Mouse (Mus musculus) C2C12 (cell line): ENCODE data around the gene Olfr601. TPM values are rescaled to one million over a fixed set of nuclear protein-coding genes. Genes with fewer than 3 reads are reported as not detected.
"Not testable (repeated sequence)": the region's sequence is repeated elsewhere in the genome, so short reads cannot be mapped to it uniquely, and the experiment has no call there.

ENCODE experiments used
- H3K27me3 ChIP-seq: one replicate; pipeline ENCODE4 v1.6.1; 2011; ENCODE audit not compliant: control insufficient read depth, insufficient read depth, insufficient read length
- H3K36me3 ChIP-seq: one replicate; pipeline ENCODE4 v1.6.1; 2011; ENCODE audit not compliant: control insufficient read depth, insufficient read depth
- H3K4me3 ChIP-seq: one replicate; pipeline ENCODE4 v1.5.1; 2011; ENCODE audit warnings: mild to moderate bottlenecking, control low read depth; ENCODE audit not compliant: poor library complexity, insufficient read depth, severe bottlenecking
- H3K79me2 ChIP-seq: one replicate; pipeline ENCODE4 v1.6.1; 2011; ENCODE audit not compliant: control insufficient read depth, insufficient read depth
- H3K79me3 ChIP-seq: one replicate; pipeline ENCODE4 v1.6.1; 2011; ENCODE audit warnings: low read depth, control low read depth
- H3ac ChIP-seq: one replicate; pipeline ENCODE3; 2011; ENCODE audit warnings: low read depth; ENCODE audit not compliant: control insufficient read depth, insufficient read length
- CEBPB ChIP-seq: IDR thresholded peaks from one replicate; pipeline ENCODE4 v1.6.1; 2011; ENCODE audit warnings: low read depth, mild to moderate bottlenecking, control low read depth, moderate library complexity
- CTCF ChIP-seq: IDR thresholded peaks from one replicate; pipeline ENCODE4 v1.5.1; 2011; ENCODE audit not compliant: control insufficient read depth, insufficient read depth, insufficient read length
- FOSL1 ChIP-seq: IDR thresholded peaks from one replicate; pipeline ENCODE4 v1.8.0; 2011; ENCODE audit warnings: mild to moderate bottlenecking, low read length; ENCODE audit not compliant: poor library complexity, insufficient read depth, severe bottlenecking
- MAX ChIP-seq: IDR thresholded peaks from one replicate; pipeline ENCODE4 v1.6.1; 2011; ENCODE audit warnings: mild to moderate bottlenecking, control low read depth
- MYOD1 ChIP-seq: IDR thresholded peaks from one replicate; pipeline ENCODE4 v1.6.1; 2011; ENCODE audit warnings: low read depth; ENCODE audit not compliant: control insufficient read depth, insufficient read length
- MYOG ChIP-seq: IDR thresholded peaks from one replicate; pipeline ENCODE4 v1.6.1; 2011; ENCODE audit not compliant: control insufficient read depth, insufficient read length; ENCODE audit errors: extremely low read depth
- USF1 ChIP-seq: IDR thresholded peaks from one replicate; pipeline ENCODE4 v1.6.1; 2011; ENCODE audit warnings: low read depth, mild to moderate bottlenecking, control low read depth, moderate library complexity
- long read RNA-seq, 2 experiments: library from polyadenylated mRNA; unstranded; transcript quantifications; one replicate each; pipeline ENCODE4 v2.0.0; 2019 to 2020
- polyA plus RNA-seq: library from polyadenylated mRNA; unstranded; fragments of >200 nt; fragmentation: generic; extraction: Trizol; gene quantifications from one replicate; pipeline ENCODE4 v1.2.1, GENCODE M21; 2012; ENCODE audit warnings: missing spikeins

Olfr601 gene
- polyA plus RNA-seq = not detected
- long read RNA-seq, experiment 1 = 0 reads
- long read RNA-seq, experiment 2 = 0 reads

DNA sequence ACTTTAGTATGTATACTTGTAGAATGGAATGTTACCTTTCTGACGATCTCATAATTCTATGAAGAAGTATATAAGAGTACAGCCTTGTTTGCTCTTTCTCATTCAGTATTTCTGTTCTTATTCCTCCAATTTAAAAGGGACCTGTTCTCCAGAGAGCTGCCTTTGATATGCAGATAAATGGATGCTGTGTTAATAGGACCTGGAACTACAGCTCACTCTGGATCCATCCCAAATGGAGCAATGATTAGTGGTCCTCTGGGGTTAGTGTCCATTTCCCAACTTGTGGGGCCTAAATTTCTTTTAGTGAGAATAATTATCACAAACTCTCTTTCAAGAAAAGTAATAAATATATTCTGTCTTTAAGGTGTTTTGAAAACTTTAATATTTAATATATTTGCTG is at the start of gene Olfr601:
Gene Olfr601 (minus strand): TSS at position 101 of the 400 bp plus-strand sequence.
- H3K36me3 ChIP-seq = no peaks in the 10 kb centered on the region
- TF ChIP-seq MYOD1 = no peak
- TF ChIP-seq CTCF = no peak
- no peak for TF ChIP-seq MYOG
- TF ChIP-seq MAX = no peak
- no peak for TF ChIP-seq USF1
- no peak for TF ChIP-seq FOSL1
- no peak for TF ChIP-seq CEBPB
- no peaks in the 10 kb centered on the region for H3K79me2 ChIP-seq
- H3K4me3 ChIP-seq = no peak within 1 kb of the TSS
- no peak within 1 kb of the TSS for H3ac ChIP-seq
- no peaks in the 10 kb centered on the region for H3K79me3 ChIP-seq
- H3K27me3 ChIP-seq = no peaks in the 10 kb centered on the region

DNA sequence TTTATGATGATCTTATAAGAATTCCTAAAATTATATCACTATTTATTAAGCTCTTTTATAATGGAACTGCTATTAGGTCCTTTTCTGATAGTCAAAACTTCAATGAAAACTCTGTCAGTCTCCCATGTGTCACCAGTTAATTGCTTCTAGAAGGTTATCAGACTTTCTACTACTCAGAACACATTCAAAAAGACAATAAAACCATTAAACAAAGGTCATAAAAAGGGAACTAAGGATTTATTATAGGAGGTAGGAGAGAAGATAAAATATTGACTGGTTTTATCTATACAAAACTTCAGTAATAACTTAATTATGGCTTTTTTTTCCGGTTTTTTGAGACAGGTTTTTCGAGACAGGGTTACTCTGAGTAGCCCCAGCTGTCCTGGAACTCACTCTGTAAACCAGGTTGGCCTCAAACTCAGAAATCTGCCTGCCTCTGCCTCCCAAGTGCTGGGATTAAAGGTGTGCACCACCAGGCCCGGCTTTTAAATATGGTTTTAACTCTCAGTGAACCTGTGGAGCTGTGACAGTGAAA is 44.1 kb upstream of the Olfr601 start:
- H3K79me2 ChIP-seq, H3K36me3 ChIP-seq, H3K27me3 ChIP-seq, H3K4me3 ChIP-seq, H3K79me3 ChIP-seq, H3ac ChIP-seq: not testable (repeated sequence)

DNA sequence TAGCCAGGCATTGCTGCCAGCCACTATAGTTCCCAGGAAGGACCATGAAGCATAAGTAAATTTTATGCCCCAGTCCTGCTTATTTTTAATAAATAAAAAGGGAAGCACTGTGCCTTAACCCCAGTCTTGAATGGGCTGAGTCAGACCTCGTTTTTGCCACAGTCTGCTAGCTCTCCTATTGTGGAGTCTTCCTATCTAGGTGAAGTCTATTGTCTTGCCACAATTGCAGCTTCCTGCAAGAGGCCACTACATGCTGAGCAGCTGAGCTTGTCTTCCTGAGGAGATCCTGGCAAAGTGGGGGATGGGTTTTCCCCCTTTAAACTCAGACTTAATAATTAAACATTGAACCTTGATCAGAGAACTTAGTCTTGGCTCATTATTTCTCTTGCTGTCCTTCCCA is 36.5 kb upstream of the Olfr601 start:
- H3K27me3 ChIP-seq = no peaks in the 10 kb centered on the region
- H3K36me3 ChIP-seq = no peaks in the 10 kb centered on the region
- no peaks in the 10 kb centered on the region for H3K79me2 ChIP-seq
- H3K79me3 ChIP-seq = no peaks in the 10 kb centered on the region
- TF ChIP-seq FOSL1 = no peak
- TF ChIP-seq MAX = no peak
- no peak for TF ChIP-seq CEBPB
- TF ChIP-seq MYOD1 = no peak
- TF ChIP-seq USF1 = no peak
- no peak for TF ChIP-seq MYOG
- no peak for TF ChIP-seq CTCF
- no peak overlapping the region for H3ac ChIP-seq
- H3K4me3 ChIP-seq = no peak overlapping the region

DNA sequence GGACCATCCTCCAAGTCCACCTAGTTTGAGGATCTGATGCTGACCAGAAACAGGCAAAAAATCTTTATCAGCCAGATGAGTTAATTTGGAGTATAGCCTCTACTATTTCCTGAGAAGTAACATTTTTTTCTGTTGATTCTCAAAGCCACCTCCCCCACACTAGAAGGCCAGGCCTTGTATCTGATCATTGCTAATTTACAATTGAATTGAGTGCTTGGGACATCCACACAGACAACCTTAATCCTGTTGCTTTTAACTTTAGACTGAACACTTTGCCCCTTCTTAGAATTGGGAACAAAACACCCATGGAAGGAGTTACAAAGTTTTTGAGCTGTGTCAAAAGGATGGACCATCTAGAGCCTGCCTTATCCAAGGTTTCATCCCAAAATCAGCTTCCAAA is 35.3 kb upstream of the Olfr601 start:
- Histone ChIP-seq H3K4me3 (no peak overlapping the region), H3K79me2 (no peaks in the 10 kb centered on the region), H3ac (no peak overlapping the region), H3K27me3 (no peaks in the 10 kb centered on the region), H3K79me3 (no peaks in the 10 kb centered on the region), H3K36me3 (no peaks in the 10 kb centered on the region)
- TF ChIP-seq CTCF (no peak), FOSL1 (no peak), MAX (no peak), MYOD1 (no peak), CEBPB (no peak), USF1 (no peak), MYOG (no peak)

DNA sequence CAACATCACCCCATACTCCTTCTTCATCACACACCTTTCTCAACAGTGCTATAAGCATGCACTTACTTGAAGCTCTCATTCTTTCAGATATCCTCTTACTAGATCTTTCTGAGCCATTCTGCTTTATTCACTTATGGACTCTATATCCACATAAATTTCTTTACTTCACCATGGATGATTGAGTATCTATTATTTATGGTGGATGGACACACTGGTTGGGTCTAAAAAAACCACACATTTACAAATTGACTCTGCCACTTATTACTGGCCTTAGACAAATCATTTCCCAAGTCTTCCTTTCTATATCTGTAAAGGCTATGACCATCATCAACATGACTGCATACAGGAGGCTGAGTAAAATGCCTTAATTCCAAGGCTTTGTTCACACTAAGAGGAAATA is 23.6 kb upstream of the Olfr601 start, which contains the start of gene Olfr603:
Gene Olfr603 (minus strand): TSS at position 101 of the 400 bp plus-strand sequence.
- Histone ChIP-seq H3K79me3 (no peaks in the 10 kb centered on the region), H3K4me3 (no peak within 1 kb of the TSS), H3ac (no peak within 1 kb of the TSS), H3K36me3 (no peaks in the 10 kb centered on the region), H3K79me2 (no peaks in the 10 kb centered on the region), H3K27me3 (no peaks in the 10 kb centered on the region)
- TF ChIP-seq CTCF = no peak
- TF ChIP-seq USF1 = no peak
- TF ChIP-seq CEBPB = no peak
- TF ChIP-seq MAX = no peak
- no peak for TF ChIP-seq MYOG
- TF ChIP-seq MYOD1 = no peak
- TF ChIP-seq FOSL1 = no peak

DNA sequence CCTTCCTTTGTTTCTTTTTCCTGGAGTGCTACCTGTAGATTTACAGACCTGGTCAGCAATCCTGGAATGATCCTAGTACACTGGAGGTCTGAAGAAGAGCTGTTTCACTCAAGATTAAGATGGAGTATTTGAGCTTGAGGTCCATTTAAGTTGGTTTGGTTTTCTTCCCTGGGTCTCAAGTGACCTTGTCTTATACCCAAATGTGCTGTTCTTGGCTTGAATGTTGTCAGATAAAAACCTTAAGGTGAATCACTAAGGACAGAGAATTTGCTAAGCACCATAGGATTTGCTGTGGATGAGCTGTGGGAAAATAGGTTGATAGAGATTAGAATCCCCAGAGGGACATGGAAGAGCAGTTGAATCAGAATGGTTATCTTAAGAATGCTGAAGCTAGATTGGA is 12.9 kb downstream of the Olfr601 start, which contains the start of gene Olfr600:
Gene Olfr600 (minus strand): TSS at position 101 of the 400 bp plus-strand sequence.
- Histone ChIP-seq H3K4me3 (no peak within 1 kb of the TSS), H3K79me3 (no peaks in the 10 kb centered on the region), H3K36me3 (no peaks in the 10 kb centered on the region), H3K79me2 (no peaks in the 10 kb centered on the region), H3ac (no peak within 1 kb of the TSS), H3K27me3 (no peaks in the 10 kb centered on the region)
- TF ChIP-seq MAX (no peak), MYOG (no peak), CEBPB (no peak), USF1 (no peak), MYOD1 (no peak), FOSL1 (no peak), CTCF (no peak)
